Comparison of ENCODE assay signal across 18 mouse cellular contexts in genomic region chr11:45701506-45701905, GRCm38 (mm10).
"Had no signal": no experiment of that assay in that cellular context is flagged by ENCODE, and none has a peak within 500 bp of the region (broad histone marks: within the 10 kb centered on the region; RNA-seq: fewer than 3 reads in every experiment).

No protein-coding gene starts in this region.

- DNase-seq: lung, adult 18-20 months; lung, embryonic 14.5 days; lung, postnatal 10 days; lung, postnatal 4 days; retina, postnatal 1 day; right cerebral cortex, adult 18-20 months; right cerebral cortex, postnatal 25 days; right cerebral cortex, postnatal 4 days; spleen, adult 18-20 months; thymus, adult 18-20 months; thymus, postnatal 14 days; thymus, postnatal 36 days had no signal

- H3K9me3 ChIP-seq: liver, embryonic 12.5 days; midbrain, embryonic 15.5 days; neural tube, embryonic 12.5 days had no signal

- H3K36me3 ChIP-seq: liver, embryonic 12.5 days; midbrain, embryonic 15.5 days; neural tube, embryonic 12.5 days had no signal

- H3K4me1 ChIP-seq: liver, embryonic 12.5 days; midbrain, embryonic 15.5 days had no signal

- H3K27ac ChIP-seq: liver, embryonic 12.5 days; liver, embryonic 14.5 days; midbrain, embryonic 15.5 days; neural tube, embryonic 12.5 days had no signal

- H3K4me2 ChIP-seq: liver, embryonic 12.5 days; lung, embryonic 14.5 days; midbrain, embryonic 11.5 days; midbrain, embryonic 15.5 days; neural tube, embryonic 12.5 days had no signal

- H3K4me3 ChIP-seq: liver, embryonic 12.5 days; midbrain, embryonic 15.5 days; myocyte; neural tube, embryonic 12.5 days had no signal

- H3K27me3 ChIP-seq: liver, embryonic 12.5 days; midbrain, embryonic 15.5 days; neural tube, embryonic 12.5 days had no signal

- H3K9ac ChIP-seq: liver, embryonic 12.5 days; liver, embryonic 14.5 days; lung, embryonic 14.5 days; midbrain, embryonic 15.5 days; neural tube, embryonic 12.5 days had no signal

- ATAC-seq: liver, embryonic 12.5 days; midbrain, embryonic 15.5 days had no signal
